Mouse (Mus musculus): ENCODE measurements around the gene Tulp3. TPM values are rescaled to one million over a fixed set of nuclear protein-coding genes. Genes with fewer than 3 reads are reported as not detected.

Gene Tulp3
- total RNA-seq, 2 experiments from 2014 or later = 24.2 to 27.2 TPM

- no peak for DNase-seq
Measured at GRCm38 (mm10) chr6:128296750-128297393, 58.8 kb downstream of the Tulp3 start.

GRCm38 (mm10) chr6:128295876-128296749, 59.5 kb downstream of the Tulp3 start:
- peak; percentile 74 for DNase-seq

- DNase-seq = no peak
Measured at GRCm38 (mm10) chr6:128291284-128291683, 64.4 kb downstream of the Tulp3 start.

GRCm38 (mm10) chr6:128288681-128289080, 67.0 kb downstream of the Tulp3 start:
- no peak for DNase-seq

GRCm38 (mm10) chr6:128285792-128286430, 69.7 kb downstream of the Tulp3 start:
- DNase-seq = peak; percentile 75

GRCm38 (mm10) chr6:128282126-128282525, 73.5 kb downstream of the Tulp3 start:
- DNase-seq = no peak

- DNase-seq = no peak
Measured at GRCm38 (mm10) chr6:128280472-128281145, 75.0 kb downstream of the Tulp3 start.

GRCm38 (mm10) chr6:128279608-128280007, 76.0 kb downstream of the Tulp3 start:
- no peak for DNase-seq

- no peak for DNase-seq
Measured at GRCm38 (mm10) chr6:128279099-128279498, 76.6 kb downstream of the Tulp3 start.

GRCm38 (mm10) chr6:128277132-128278085, 78.2 kb downstream of the Tulp3 start:
- DNase-seq = no peak

- no peak for DNase-seq
Measured at GRCm38 (mm10) chr6:128276349-128276748, 79.3 kb downstream of the Tulp3 start.

- peak; percentile 72 for DNase-seq
Measured at GRCm38 (mm10) chr6:128275506-128276064, 80.1 kb downstream of the Tulp3 start.

GRCm38 (mm10) chr6:128273507-128273906, 82.1 kb downstream of the Tulp3 start:
- DNase-seq = no peak

- no peak for DNase-seq
Measured at GRCm38 (mm10) chr6:128272754-128273153, 82.9 kb downstream of the Tulp3 start.

Other genes with a start within 250 kb of the Tulp3 start
- gene Tspan9, start 212.3 kb downstream of the Tulp3 start, total RNA-seq (2021) = 10 to 100 TPM; 55.8 to 66.3 TPM
- 1 to 10 TPM; 4.4 to 4.6 TPM for gene Tead4, start 55.0 kb downstream of the Tulp3 start, total RNA-seq (2021)
- 10 to 100 TPM; 21.7 to 30.1 TPM for gene Rhno1, start 7.1 kb upstream of the Tulp3 start, total RNA-seq (2021)
- gene Foxm1, start 7.1 kb upstream of the Tulp3 start, total RNA-seq (2021) = 10 to 100 TPM; 15.3 to 16.6 TPM
- gene Tex52, start 19.6 kb upstream of the Tulp3 start, total RNA-seq (2021) = not detected
- gene Gm44596, start 19.7 kb upstream of the Tulp3 start, total RNA-seq (2021) = not detected
- 1 to 10 TPM; 3.0 to 4.7 TPM for gene Nrip2, start 43.4 kb upstream of the Tulp3 start, total RNA-seq (2021)
- 10 to 100 TPM; 19.2 to 19.9 TPM for gene Itfg2, start 69.1 kb upstream of the Tulp3 start, total RNA-seq (2021)
- 100 to 1,000 TPM; 170 to 173 TPM for gene Fkbp4, start 82.8 kb upstream of the Tulp3 start, total RNA-seq (2021)
- 100 to 1,000 TPM; 288 to 650 TPM for gene Pzp, start 170.9 kb upstream of the Tulp3 start, total RNA-seq (2021)
- 1 to 10 TPM; 1.1 to 1.7 TPM for gene A2ml1, start 225.8 kb upstream of the Tulp3 start, total RNA-seq (2021)